Mouse (Mus musculus) heart, postnatal 0 days (tissue): Measurements from ENCODE around the gene Nuak2.

Experiments
- CTCF ChIP-seq: IDR thresholded peaks from 2 replicates; pipeline ENCODE4 v1.5.1; 2016; ENCODE audit warnings: antibody characterized with exemption, control low read depth, low read depth
- EP300 ChIP-seq: IDR thresholded peaks from 2 replicates; pipeline ENCODE4 v1.6.1; 2016; ENCODE audit warnings: antibody characterized with exemption, low read depth

DNA sequence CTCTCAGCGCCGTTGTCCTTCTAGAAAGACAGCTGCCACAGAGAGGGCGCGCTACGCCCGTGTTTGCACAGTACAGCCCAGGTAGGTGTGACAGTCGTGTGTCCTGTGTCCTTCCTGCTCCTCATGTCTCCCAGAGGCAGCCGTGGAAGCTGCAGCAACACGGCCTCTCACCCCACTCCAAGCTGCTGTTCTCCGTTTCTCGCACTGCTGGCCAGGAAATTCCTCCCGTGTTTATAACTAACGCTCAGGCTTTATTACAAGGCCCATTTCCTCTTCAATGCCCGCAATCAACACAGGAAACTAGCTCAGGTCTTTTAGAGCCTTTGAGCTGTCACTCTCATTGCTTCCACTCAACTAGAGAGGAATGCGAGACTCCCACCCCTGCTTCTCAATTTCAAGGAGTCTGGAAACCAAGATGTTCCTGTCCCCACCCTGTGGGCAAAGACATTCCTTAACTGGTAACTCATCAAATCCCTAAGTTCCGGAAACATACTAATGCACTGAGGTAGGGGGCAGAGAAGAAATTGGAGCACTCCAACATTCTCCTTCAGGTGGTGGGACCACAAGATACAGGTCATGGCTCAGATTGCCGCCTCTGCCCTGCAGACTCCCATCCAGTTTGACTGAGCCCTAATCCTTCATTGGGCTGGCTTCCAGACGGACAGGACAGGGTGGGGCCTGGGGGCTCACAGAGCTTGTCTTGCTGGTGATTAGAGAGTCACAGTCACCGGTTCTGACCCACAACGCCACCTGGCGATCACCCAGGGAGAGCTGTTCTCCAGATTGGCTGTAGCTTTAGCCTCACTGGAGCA is 23.4 kb upstream of the Nuak2 start:
- TF ChIP-seq CTCF (peak; percentile 28; the same call in 1 of the 2 replicates), EP300 (no peak)
